Mouse (Mus musculus) heart, postnatal 0 days (tissue): ENCODE results near the gene Creb5. TPM values are rescaled to one million over a fixed set of nuclear protein-coding genes. Genes with fewer than 3 reads are reported as not detected.
A peak's percentile ranks its signal among the peaks of the same experiment; 100 is the strongest.

ENCODE experiments used
- ATAC-seq: fragments of 200-750 bp; cut with Nextera tagmentation; 2 replicates; pipeline ENCODE4 v1.8.0; 2017; ENCODE audit warnings: low read depth, moderate number of reproducible peaks, moderate library complexity; ENCODE audit not compliant: insufficient read depth
- DNase-seq: peaks from one replicate; pipeline ENCODE4 v3.0.0-alpha.2; 2016; ENCODE audit warnings: low spot score
- H3K27ac ChIP-seq: fragments of 300-500 bp; sonication (generic); 2 replicates; pipeline ENCODE4 v1.5.1; 2014; ENCODE audit warnings: low read depth, mild to moderate bottlenecking
- H3K27me3 ChIP-seq: fragments of 300-500 bp; sonication (generic); 2 replicates; pipeline ENCODE4 v1.6.1; 2014; ENCODE audit warnings: low read length, mixed read lengths; ENCODE audit not compliant: control insufficient read depth, insufficient read depth
- H3K36me3 ChIP-seq: fragments of 300-500 bp; sonication (generic); replicated peaks from 2 replicates; pipeline ENCODE4 v1.6.1; 2014; ENCODE audit warnings: low read length, mixed read lengths; ENCODE audit not compliant: control insufficient read depth, insufficient read depth
- H3K4me1 ChIP-seq: fragments of 300-500 bp; sonication (generic); 2 replicates; pipeline ENCODE4 v1.6.1; 2014; ENCODE audit warnings: antibody characterized with exemption; ENCODE audit not compliant: control insufficient read depth, insufficient read depth
- H3K4me2 ChIP-seq: fragments of 300-500 bp; sonication (generic); 2 replicates; pipeline ENCODE4 v1.6.1; 2014; ENCODE audit warnings: low read depth, mild to moderate bottlenecking, low read length, moderate library complexity
- H3K4me3 ChIP-seq: fragments of 300-500 bp; sonication (generic); 2 replicates; pipeline ENCODE4 v1.5.1; 2014; ENCODE audit warnings: low read depth, low read length
- H3K9ac ChIP-seq: fragments of 300-500 bp; sonication (generic); replicated peaks from 2 replicates; pipeline ENCODE4 v1.6.1; 2014; ENCODE audit warnings: low read depth, low read length, mixed read lengths
- H3K9me3 ChIP-seq: fragments of 300-500 bp; sonication (generic); replicated peaks from 2 replicates; pipeline ENCODE4 v1.6.1; 2016; ENCODE audit warnings: low read length; ENCODE audit not compliant: control insufficient read depth
- CTCF ChIP-seq: IDR thresholded peaks from 2 replicates; pipeline ENCODE4 v1.5.1; 2016; ENCODE audit warnings: antibody characterized with exemption, control low read depth, low read depth
- EP300 ChIP-seq: IDR thresholded peaks from 2 replicates; pipeline ENCODE4 v1.6.1; 2016; ENCODE audit warnings: antibody characterized with exemption, low read depth
- WGBS: fragments of 180-500 bp; shearing (Covaris S2); extraction: QIAGEN DNeasy Blood & Tissue Kit; methylation state at CpG from one replicate; pipeline ENCODE4 v1.1.7; 2014; 5-methylcytosine and 5-hydroxymethylcytosine counted together
- polyA plus RNA-seq: library from polyadenylated mRNA; unstranded; fragments of >200 nt; fragmentation: Nextera tagmentation; extraction: Ambion mirVana; gene quantifications from 2 replicates; pipeline ENCODE4 v1.2.1, GENCODE M21; 2015
- total RNA-seq: library from RNA; depleted of rRNA; stranded (reverse); fragments of >200 nt; gene quantifications from 2 replicates; pipeline ENCODE4 v1.2.3, GENCODE M21; 2014; ENCODE audit warnings: low replicate concordance

Gene Creb5
- total and polyA plus RNA-seq, 2 experiments from 2014 or later: 13.5 to 17.8 TPM

GRCm38 (mm10) chr6:53371962-53372361, 84.9 kb downstream of the Creb5 start:
- Histone ChIP-seq H3K27me3 (no peaks in the 10 kb centered on the region), H3K9ac (no peak overlapping the region), H3K4me1 (no peaks in the 10 kb centered on the region), H3K9me3 (no peaks in the 10 kb centered on the region), H3K36me3 (0 out of 2 replicates have a peak, but pooled peaks cover 3% of the 10 kb centered on the region), H3K4me3 (no peak overlapping the region), H3K4me2 (no peak overlapping the region), H3K27ac (no peak overlapping the region)
- 88% methylated on average over 9 of the region's 9 CpGs for whole genome bisulfite sequencing
- ATAC-seq (no peak), DNase-seq (no peak)
- TF ChIP-seq EP300 (no peak), CTCF (no peak)

GRCm38 (mm10) chr6:53374315-53374941, 87.4 kb downstream of the Creb5 start:
- H3K27ac ChIP-seq: no peak overlapping the region

GRCm38 (mm10) chr6:53389277-53389676, 102.2 kb downstream of the Creb5 start:
- no peak overlapping the region for H3K9ac ChIP-seq
- TF ChIP-seq EP300 (no peak), CTCF (no peak)
- H3K4me3 ChIP-seq: no peak overlapping the region
- H3K36me3 ChIP-seq: 0 out of 2 replicates have a peak, but pooled peaks cover 5% of the 10 kb centered on the region
- H3K27me3 ChIP-seq: no peaks in the 10 kb centered on the region
- H3K9me3 ChIP-seq: no peaks in the 10 kb centered on the region
- no peak overlapping the region for H3K4me2 ChIP-seq
- H3K4me1 ChIP-seq: 0 out of 2 replicates have a peak, but pooled peaks cover 6% of the 10 kb centered on the region
- WGBS: 90% methylated on average over 5 of the region's 5 CpGs
- ATAC-seq (no peak), DNase-seq (no peak)
- H3K27ac ChIP-seq: no peak overlapping the region

More at GRCm38 (mm10) chr6:53374315-53374941, 87.4 kb downstream of the Creb5 start:
- no peak for DNase-seq
- H3K27me3 ChIP-seq: no peaks in the 10 kb centered on the region
- H3K36me3 ChIP-seq: 0 out of 2 replicates have a peak, but pooled peaks cover 3% of the 10 kb centered on the region
- H3K4me3 ChIP-seq: no peak overlapping the region
- no peak for TF ChIP-seq CTCF
- TF ChIP-seq EP300: no peak
- ATAC-seq: no peak
- H3K4me1 ChIP-seq: no peaks in the 10 kb centered on the region
- 69% methylated on average over 3 of the region's 3 CpGs for WGBS
- no peak overlapping the region for H3K4me2 ChIP-seq
- no peak overlapping the region for H3K9ac ChIP-seq
- H3K9me3 ChIP-seq: no peaks in the 10 kb centered on the region

GRCm38 (mm10) chr6:53390413-53390812, 103.3 kb downstream of the Creb5 start:
- peak; percentile 15; the same call in 1 of the 2 replicates for TF ChIP-seq CTCF
- TF ChIP-seq EP300: no peak
- H3K4me2 ChIP-seq: peak overlapping the region; percentile 25
- H3K4me1 ChIP-seq: 0 out of 2 replicates have a peak, but pooled peaks cover 8% of the 10 kb centered on the region
- H3K4me3 ChIP-seq: no peak overlapping the region
- no peak overlapping the region for H3K9ac ChIP-seq
- H3K9me3 ChIP-seq: no peaks in the 10 kb centered on the region
- H3K27ac ChIP-seq: 0 out of 2 replicates have a peak overlapping the region, but pooled peaks have one; percentile 46
- H3K36me3 ChIP-seq: 0 out of 2 replicates have a peak, but pooled peaks cover 5% of the 10 kb centered on the region
- 14% methylated on average over 6 of the region's 6 CpGs for WGBS
- H3K27me3 ChIP-seq: no peaks in the 10 kb centered on the region
- ATAC-seq: peak; percentile 33; the same call in 1 of the 2 replicates
- DNase-seq: peak; percentile 55

- no peak overlapping the region for H3K9ac ChIP-seq
- WGBS: 37% methylated on average over 7 of the region's 7 CpGs
- H3K27me3 ChIP-seq: no peaks in the 10 kb centered on the region
- DNase-seq (no peak), ATAC-seq (no peak)
- peaks cover under 1% of the 10 kb centered on the region; the same call in 1 of the 2 replicates for H3K36me3 ChIP-seq
- H3K4me3 ChIP-seq: no peak overlapping the region
- H3K4me1 ChIP-seq: 0 out of 2 replicates have a peak, but pooled peaks cover 8% of the 10 kb centered on the region
- TF ChIP-seq EP300 (no peak), CTCF (no peak)
- H3K4me2 ChIP-seq: no peak overlapping the region
- H3K27ac ChIP-seq: no peak overlapping the region
- no peaks in the 10 kb centered on the region for H3K9me3 ChIP-seq
These were observed 107.0 kb downstream of the Creb5 start for GRCm38 (mm10) chr6:53394026-53394425.

GRCm38 (mm10) chr6:53395208-53395607, 108.1 kb downstream of the Creb5 start:
- no peak for ATAC-seq
- no peak overlapping the region for H3K27ac ChIP-seq
- H3K27me3 ChIP-seq: no peaks in the 10 kb centered on the region
- no peak overlapping the region for H3K4me2 ChIP-seq
- 0 out of 2 replicates have a peak, but pooled peaks cover 8% of the 10 kb centered on the region for H3K4me1 ChIP-seq
- no peaks in the 10 kb centered on the region; the same call in 1 of the 2 replicates for H3K36me3 ChIP-seq
- H3K9me3 ChIP-seq: no peaks in the 10 kb centered on the region
- no peak for DNase-seq
- 68% methylated on average over 4 of the region's 4 CpGs for WGBS
- no peak overlapping the region for H3K9ac ChIP-seq
- no peak for TF ChIP-seq EP300
- no peak for TF ChIP-seq CTCF
- H3K4me3 ChIP-seq: no peak overlapping the region
